ENCODE assay signal across 17 mouse cellular contexts in the genomic region with DNA sequence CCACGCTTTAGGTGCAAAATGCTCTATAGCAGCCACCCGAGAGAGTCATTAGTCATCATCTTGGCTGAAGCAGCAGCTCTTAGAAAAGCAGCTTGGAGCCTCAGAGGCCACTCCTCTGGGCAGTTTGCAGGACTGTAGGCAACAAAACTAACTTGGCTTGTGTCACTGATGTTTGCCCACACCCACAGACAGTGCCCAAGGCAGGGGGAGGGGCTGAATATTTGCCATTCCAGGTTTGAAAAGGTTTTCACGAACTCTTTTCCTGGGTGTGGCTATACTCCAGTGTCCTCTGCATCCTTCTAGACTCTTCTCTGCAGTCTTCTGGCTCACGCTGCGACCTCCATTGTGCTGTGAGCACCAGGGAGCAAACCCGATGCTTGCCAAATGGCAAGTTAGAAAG. TPM values are rescaled to one million over a fixed set of nuclear protein-coding genes. Genes with fewer than 3 reads are reported as not detected.
DNase-seq lines count a peak whose midpoint lies in the region; ATAC-seq and TF ChIP-seq lines count a peak whose summit lies in the region.
"Had no signal": no experiment of that assay in that cellular context is flagged by ENCODE, and none has a peak within 500 bp of the region (broad histone marks: within the 10 kb centered on the region; RNA-seq: fewer than 3 reads in every experiment).

No protein-coding gene starts in this region.

- no peaks in the 10 kb centered on the region for H3K27me3 ChIP-seq in liver, embryonic 15.5 days
- no peaks in the 10 kb centered on the region for H3K27me3 ChIP-seq in liver, embryonic 11.5 days (replicated peaks; ENCODE audit: control insufficient read depth, insufficient read depth, low read length)
- no peaks in the 10 kb centered on the region for H3K27me3 ChIP-seq in ES-Bruce4 (ENCODE audit: control insufficient read depth, insufficient read depth, low read length, poor library complexity, severe bottlenecking)
- no peaks in the 10 kb centered on the region for H3K27me3 ChIP-seq in Patski
- H3K27me3 ChIP-seq: forebrain, embryonic 15.5 days had no signal

- no peaks in the 10 kb centered on the region for H3K36me3 ChIP-seq in liver, embryonic 15.5 days (replicated peaks)
- H3K36me3 ChIP-seq in liver, embryonic 11.5 days (ENCODE audit: control insufficient read depth, insufficient read depth, low read length), result no peaks in the 10 kb centered on the region
- no peaks in the 10 kb centered on the region for H3K36me3 ChIP-seq in ES-Bruce4 (ENCODE audit: control insufficient read depth, insufficient read depth, low read length, poor library complexity, severe bottlenecking)
- H3K36me3 ChIP-seq: forebrain, embryonic 15.5 days; limb, embryonic 10.5 days had no signal

- POLR2A ChIA-PET in Patski (lab: Charles Lee), result interaction anchor here (0.6 kb wide), 1 partner anchor 1777 kb away, joined by 3 read pairs; no protein-coding TSS in a partner anchor

- no peak overlapping the region for H3K4me2 ChIP-seq in liver, embryonic 15.5 days
- H3K4me2 ChIP-seq in liver, embryonic 11.5 days, result no peak overlapping the region
- H3K4me2 ChIP-seq: forebrain, embryonic 15.5 days had no signal

- CTCF ChIA-PET in Patski (lab: Charles Lee), result no interaction called here

- peak; percentile 98 for TF ChIP-seq EP300 in ES-Bruce4 (IDR thresholded peaks at IDR 0.05; ENCODE audit: insufficient read depth, low read depth, low read length)

- TF ChIP-seq POLR2A in ES-Bruce4 (IDR thresholded peaks at IDR 0.05; ENCODE audit: insufficient read depth, low read length), result no peak

- no peaks in the 10 kb centered on the region for H3K9me3 ChIP-seq in liver, embryonic 15.5 days (replicated peaks)
- no peaks in the 10 kb centered on the region for H3K9me3 ChIP-seq in liver, embryonic 11.5 days (ENCODE audit: control insufficient read depth, low read length)
- H3K9me3 ChIP-seq in ES-Bruce4 (replicated peaks; ENCODE audit: control insufficient read depth, insufficient read depth, low read length, poor library complexity, severe bottlenecking), result no peaks in the 10 kb centered on the region
- H3K9me3 ChIP-seq: forebrain, embryonic 15.5 days; limb, embryonic 10.5 days had no signal

- TF ChIP-seq CTCF in ES-Bruce4 (IDR thresholded peaks at IDR 0.05; ENCODE audit: low read depth, low read length), result no peak
- TF ChIP-seq CTCF in Patski (IDR thresholded peaks at IDR 0.05), result no peak

- 0 out of 2 replicates have a peak overlapping the region, but pooled peaks have one; percentile 2 for H3K27ac ChIP-seq in liver, embryonic 15.5 days (replicated peaks)
- H3K27ac ChIP-seq in liver, embryonic 11.5 days (ENCODE audit: low read depth, low read length), result no peak overlapping the region
- H3K27ac ChIP-seq in ES-Bruce4 (ENCODE audit: insufficient read depth, low read length), result peak overlapping the region; percentile 99
- H3K27ac ChIP-seq: forebrain, embryonic 15.5 days; kidney, postnatal 0 days; limb, embryonic 10.5 days; liver, embryonic 14.5 days; stomach, postnatal 0 days had no signal

- no peak for ATAC-seq in liver, embryonic 15.5 days (ENCODE audit: insufficient read depth)
- ATAC-seq in liver, embryonic 11.5 days (replicated peaks; ENCODE audit: low FRiP score), result no peak
- ATAC-seq in Patski, result peak; percentile 83
- ATAC-seq: activated CD4-positive, CD25-positive, alpha-beta regulatory T cell, adult 4 months; forebrain, embryonic 15.5 days had no signal

- 54% methylated on average over 6 of the region's 6 CpGs for whole genome bisulfite sequencing in liver, embryonic 15.5 days (ENCODE audit: insufficient replicate concordance)
- 69% methylated on average over 6 of the region's 6 CpGs for WGBS in liver, embryonic 11.5 days

- DNase-seq in liver, embryonic 11.5 days (ENCODE audit: low spot score), result no peak
- DNase-seq in Patski (ENCODE audit: low read depth, low spot score), result no peak
- DNase-seq in kidney, postnatal 25 days, result peak; percentile 82 to 91
- no peak for DNase-seq in urinary bladder, postnatal 25 days (ENCODE audit: low spot score)
- no peak for DNase-seq in layer of hippocampus, adult 11-12 months (ENCODE audit: low spot score)
- DNase-seq: adrenal gland, postnatal 10 days; gastrocnemius, postnatal 25 days; layer of hippocampus, adult 9-11 months; lung, postnatal 14 days had no signal

- H3K4me3 ChIP-seq in liver, embryonic 15.5 days (replicated peaks), result no peak overlapping the region
- H3K4me3 ChIP-seq in liver, embryonic 11.5 days (ENCODE audit: low read depth, low read length), result no peak overlapping the region
- H3K4me3 ChIP-seq in ES-Bruce4 (ENCODE audit: low read depth, low read length), result no peak overlapping the region
- H3K4me3 ChIP-seq: forebrain, embryonic 15.5 days; limb, embryonic 10.5 days had no signal

- H3K4me1 ChIP-seq in liver, embryonic 15.5 days (replicated peaks), result no peaks in the 10 kb centered on the region
- no peaks in the 10 kb centered on the region for H3K4me1 ChIP-seq in liver, embryonic 11.5 days (replicated peaks; ENCODE audit: control insufficient read depth, insufficient read depth, low read length)
- peaks cover 6% of the 10 kb centered on the region for H3K4me1 ChIP-seq in ES-Bruce4 (ENCODE audit: control insufficient read depth, insufficient read depth, low read length)
- H3K4me1 ChIP-seq: forebrain, embryonic 15.5 days had no signal

- in situ Hi-C loops in Patski (cut with MboI; ENCODE audit: low pct_unique_long_range_greater_than_20kb), result no loop called here

- H3K9ac ChIP-seq in liver, embryonic 15.5 days, result no peak overlapping the region
- no peak overlapping the region for H3K9ac ChIP-seq in liver, embryonic 11.5 days (ENCODE audit: low read depth, low read length)
- H3K9ac ChIP-seq in ES-Bruce4 (ENCODE audit: low read depth, poor library complexity, severe bottlenecking), result peak overlapping the region; percentile 39
- H3K9ac ChIP-seq: forebrain, embryonic 15.5 days; liver, embryonic 14.5 days had no signal

RNA-seq across cellular contexts. Expression of a gene that starts 28.4 kb away (rescaled TPM):
- 0.99 and 1.0 TPM in 2 replicates for polyA plus RNA-seq in liver, embryonic 15.5 days (2015; fragmentation: Nextera tagmentation; extraction: Ambion mirVana)
- 2.4 and 2.6 TPM in 2 replicates for polyA plus RNA-seq in liver, embryonic 11.5 days (2014; fragmentation: Nextera tagmentation; extraction: Ambion mirVana)
- polyA plus RNA-seq in ES-Bruce4 (2011; ENCODE audit: insufficient read depth, insufficient read length, low read depth, missing spikeins) (58.9 and 60.4 TPM in 2 replicates), Patski (2021) (31.7 TPM)
- polyA plus RNA-seq: activated CD4-positive, CD25-positive, alpha-beta regulatory T cell, adult 4 months had no signal

Comparison
In these comparisons a context has a peak if more than half of its experiments do, and no peak if none do; other contexts are left out.
1. DNase-seq: peak in kidney, postnatal 25 days (2 of 2); none in liver, embryonic 11.5 days (single experiment), Patski (single experiment), urinary bladder, postnatal 25 days (single experiment) and layer of hippocampus, adult 11-12 months (single experiment).